Mouse (Mus musculus) B cell, adult 67 days (primary cell): ENCODE results near the gene Prr15l. TPM values are rescaled to one million over a fixed set of nuclear protein-coding genes. Genes with fewer than 3 reads are reported as not detected.

Experiments
- total RNA-seq, 2 experiments: library from RNA; stranded (reverse); gene quantifications; 4 replicates each; pipeline ENCODE4 v1.2.4; 2023

Gene Prr15l
- total RNA-seq: not detected

DNA sequence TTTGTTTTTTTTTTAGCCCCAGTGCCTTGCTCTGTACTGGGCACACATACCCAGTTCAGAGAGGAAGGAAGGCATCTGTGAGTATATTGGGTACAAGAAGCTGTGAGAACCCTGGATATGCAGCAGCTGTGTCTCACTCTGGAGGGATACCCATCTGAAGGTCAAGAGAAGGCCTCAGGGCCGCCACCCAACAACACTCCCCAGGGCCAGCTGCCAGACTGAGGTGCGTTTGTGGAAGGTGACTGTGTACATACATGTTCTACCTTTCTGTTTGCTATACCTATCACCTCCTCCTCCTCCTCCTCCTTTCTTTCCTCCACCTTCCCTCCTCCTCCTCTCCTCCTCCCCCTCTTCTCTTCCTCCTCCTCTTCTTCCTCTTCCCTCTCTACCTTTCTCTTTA lies at the start of gene Prr15l:
Gene Prr15l (plus strand): TSS at position 17 of the 400 bp plus-strand sequence.

DNA sequence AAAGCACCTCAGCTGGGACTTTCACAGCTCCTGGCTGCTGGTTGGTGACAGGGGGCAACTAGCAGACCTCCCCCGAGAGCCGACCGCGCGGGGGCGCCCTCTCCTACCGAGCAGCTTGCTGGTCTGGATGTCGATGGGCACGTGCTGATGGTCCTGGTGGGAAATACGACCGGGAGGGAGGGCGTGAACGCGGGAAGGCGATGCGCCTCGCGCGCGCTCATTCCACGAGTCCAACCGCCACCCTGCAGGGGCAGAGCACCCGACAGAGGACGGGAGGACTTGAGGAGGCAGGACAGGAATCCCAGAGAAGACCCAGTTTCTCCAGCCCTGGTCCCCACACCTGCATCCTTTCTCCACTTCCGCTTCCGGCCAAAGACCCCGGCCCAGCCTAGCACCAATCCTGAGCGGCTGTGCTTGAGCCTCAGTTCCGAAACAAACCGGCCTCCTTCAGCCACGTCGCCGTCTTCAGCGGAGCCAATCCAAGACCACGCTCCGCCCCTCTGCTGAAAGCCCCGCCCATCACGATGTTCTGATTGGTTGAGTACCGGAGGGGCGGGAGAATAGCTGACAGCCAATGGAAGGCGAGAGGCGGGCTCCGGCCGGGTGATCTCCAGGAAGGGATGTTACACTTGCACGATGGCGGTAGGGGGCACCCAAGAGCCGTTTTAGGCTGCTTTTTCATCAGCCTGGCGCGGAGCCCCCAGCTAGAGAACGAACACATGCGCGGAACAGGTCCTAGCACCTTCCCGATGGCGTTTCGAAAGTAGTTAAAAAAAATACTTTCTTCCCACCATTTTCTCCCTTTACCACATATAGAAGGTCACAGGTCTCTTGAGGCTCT lies 11.6 kb upstream of the Prr15l start, which contains the start of gene Cdk5rap3:
Gene Cdk5rap3 (minus strand): TSS at position 453 of the 841 bp plus-strand sequence.

DNA sequence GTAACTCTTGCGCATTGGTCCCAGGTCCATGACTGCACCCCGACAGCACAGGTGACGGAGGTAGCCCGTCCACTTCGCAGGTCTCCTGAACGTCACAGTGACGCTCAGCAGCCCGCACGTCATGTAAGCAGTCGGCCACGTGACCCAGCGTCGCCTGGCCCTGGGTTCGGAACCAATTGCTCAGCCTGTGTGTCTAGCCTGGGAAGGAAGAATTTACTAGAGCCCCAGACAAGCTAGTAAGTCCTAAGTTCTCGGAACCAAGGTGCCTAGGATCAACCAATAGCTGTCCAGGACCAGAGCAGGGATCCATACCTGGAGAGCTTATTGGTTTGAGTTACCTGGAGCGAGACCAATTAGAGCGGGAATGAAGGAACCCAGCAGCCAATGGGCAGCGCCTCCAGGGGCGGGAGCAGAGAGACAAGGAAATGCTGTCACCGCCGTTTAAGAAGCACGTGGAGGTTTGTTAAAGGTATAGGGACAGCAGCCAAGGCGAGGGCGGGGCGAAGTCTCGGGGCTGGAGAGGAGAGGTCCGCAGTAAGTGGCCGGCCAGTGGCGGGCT lies 15.9 kb downstream of the Prr15l start, which contains the start of gene Pnpo:
Gene Pnpo (minus strand): TSS at position 241 of the 559 bp plus-strand sequence.

DNA sequence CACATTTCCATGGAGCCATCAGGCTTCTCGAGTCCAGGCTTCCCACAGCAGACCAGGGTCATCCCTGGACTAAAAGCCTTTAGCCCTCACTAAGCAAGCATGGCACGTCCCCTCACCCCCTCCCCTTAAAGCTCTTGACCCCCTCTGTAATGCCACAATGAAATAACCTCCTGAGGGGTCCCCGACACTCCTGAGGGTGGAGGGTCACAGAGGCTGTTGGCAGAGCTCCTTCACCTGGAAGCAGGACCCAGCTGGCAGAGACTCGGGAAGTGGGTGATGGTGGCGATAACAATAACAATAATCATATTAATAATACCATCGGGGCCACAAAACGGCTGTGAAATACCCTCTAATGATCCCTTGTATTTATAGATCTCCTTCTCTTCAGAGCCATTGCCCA lies 55.0 kb downstream of the Prr15l start, which contains the start of gene Sp2:
Gene Sp2 (minus strand): TSS at position 101 of the 400 bp plus-strand sequence.

Other genes starting within 250 kb of the Prr15l start
- gene Snx11, start 150.5 kb upstream of the Prr15l start, total RNA-seq: 10 to 100 TPM; 71.1 to 80.8 TPM
- gene Cbx1, start 139.0 kb upstream of the Prr15l start, total RNA-seq: 10 to 100 TPM; 68.3 to 76.4 TPM
- gene Nfe2l1, start 98.1 kb upstream of the Prr15l start, total RNA-seq: 10 to 100 TPM; 88.8 to 92.0 TPM
- not detected for gene Copz2, start 78.2 kb upstream of the Prr15l start, total RNA-seq
- 10 to 100 TPM; 41.2 to 60.8 TPM for gene Cdk5rap3, start 11.6 kb upstream of the Prr15l start, total RNA-seq
- 10 to 100 TPM; 23.5 to 25.4 TPM for gene Pnpo, start 15.9 kb downstream of the Prr15l start, total RNA-seq
- gene Sp2, start 54.9 kb downstream of the Prr15l start, total RNA-seq: 10 to 100 TPM; 45.7 to 47.3 TPM
- gene Sp6, start 85.3 kb downstream of the Prr15l start, total RNA-seq: not detected
- 1 to 10 TPM; 7.1 to 9.1 TPM for gene Scrn2, start 101.8 kb downstream of the Prr15l start, total RNA-seq
- not detected for gene Lrrc46, start 113.3 kb downstream of the Prr15l start, total RNA-seq
- gene Mrpl10, start 113.5 kb downstream of the Prr15l start, total RNA-seq: 10 to 100 TPM; 43.3 to 50.2 TPM
- gene Osbpl7, start 122.5 kb downstream of the Prr15l start, total RNA-seq: 10 to 100 TPM; 37.3 to 45.2 TPM
- 1 to 10 TPM; 3.0 to 3.1 TPM for gene Tbx21, start 187.2 kb downstream of the Prr15l start, total RNA-seq
- under 1 TPM; 0.42 to 0.90 TPM for gene Tbkbp1, start 223.4 kb downstream of the Prr15l start, total RNA-seq